Mouse (Mus musculus) CD4-positive helper T cell, adult 2 months (primary cell): ENCODE data around the gene Pik3c2b.
A peak's percentile ranks its signal among the peaks of the same experiment; 100 is the strongest.

ENCODE experiments used
- DNase-seq: peaks from one replicate; pipeline ENCODE4 v3.0.0-alpha.2; 2012; ENCODE audit warnings: low read depth, missing footprints, low spot score

Gene Pik3c2b

DNA sequence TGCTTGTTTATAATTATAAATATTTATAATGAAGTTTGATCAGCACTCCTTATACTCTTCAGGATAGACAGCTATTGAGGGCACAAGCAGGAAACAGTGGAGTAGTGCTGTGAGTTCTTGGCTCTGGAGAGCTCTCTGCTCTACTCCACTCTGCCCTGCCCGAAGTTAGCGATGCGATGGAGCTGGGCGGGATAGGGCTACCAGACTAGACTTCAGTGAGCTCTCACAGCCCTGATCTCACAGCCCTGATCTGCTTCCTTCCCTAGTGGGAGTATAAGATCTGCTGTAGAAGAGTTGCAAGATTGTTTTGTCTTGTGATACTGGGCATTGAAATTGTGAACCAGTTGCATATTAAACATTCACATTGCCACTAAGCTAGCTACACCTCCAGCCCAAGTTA is 89.4 kb downstream of the Pik3c2b start:
- DNase-seq: no peak

GRCm38 (mm10) chr1:133135808-133136207 is 90.3 kb downstream of the Pik3c2b start:
- DNase-seq: no peak

DNA sequence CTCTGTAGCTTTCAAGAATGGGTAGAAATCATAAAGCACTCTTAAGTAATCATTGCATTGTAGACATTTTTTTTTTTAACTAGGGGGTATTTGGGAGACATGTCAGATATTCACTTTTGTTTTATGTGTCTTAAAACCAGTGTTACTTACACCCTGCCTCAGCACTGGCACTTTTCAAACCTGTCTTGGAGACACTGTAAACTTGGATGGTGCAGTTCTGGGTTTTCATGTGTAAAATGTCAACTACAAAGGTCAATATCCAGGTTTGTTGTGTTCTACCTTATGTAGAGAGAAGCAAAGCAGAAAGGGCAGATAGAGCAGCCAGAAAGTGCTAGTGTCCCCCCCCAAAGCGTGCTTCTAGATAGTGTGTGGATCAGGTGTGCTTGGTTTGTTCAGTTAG is 92.9 kb downstream of the Pik3c2b start:
- DNase-seq: no peak

DNA sequence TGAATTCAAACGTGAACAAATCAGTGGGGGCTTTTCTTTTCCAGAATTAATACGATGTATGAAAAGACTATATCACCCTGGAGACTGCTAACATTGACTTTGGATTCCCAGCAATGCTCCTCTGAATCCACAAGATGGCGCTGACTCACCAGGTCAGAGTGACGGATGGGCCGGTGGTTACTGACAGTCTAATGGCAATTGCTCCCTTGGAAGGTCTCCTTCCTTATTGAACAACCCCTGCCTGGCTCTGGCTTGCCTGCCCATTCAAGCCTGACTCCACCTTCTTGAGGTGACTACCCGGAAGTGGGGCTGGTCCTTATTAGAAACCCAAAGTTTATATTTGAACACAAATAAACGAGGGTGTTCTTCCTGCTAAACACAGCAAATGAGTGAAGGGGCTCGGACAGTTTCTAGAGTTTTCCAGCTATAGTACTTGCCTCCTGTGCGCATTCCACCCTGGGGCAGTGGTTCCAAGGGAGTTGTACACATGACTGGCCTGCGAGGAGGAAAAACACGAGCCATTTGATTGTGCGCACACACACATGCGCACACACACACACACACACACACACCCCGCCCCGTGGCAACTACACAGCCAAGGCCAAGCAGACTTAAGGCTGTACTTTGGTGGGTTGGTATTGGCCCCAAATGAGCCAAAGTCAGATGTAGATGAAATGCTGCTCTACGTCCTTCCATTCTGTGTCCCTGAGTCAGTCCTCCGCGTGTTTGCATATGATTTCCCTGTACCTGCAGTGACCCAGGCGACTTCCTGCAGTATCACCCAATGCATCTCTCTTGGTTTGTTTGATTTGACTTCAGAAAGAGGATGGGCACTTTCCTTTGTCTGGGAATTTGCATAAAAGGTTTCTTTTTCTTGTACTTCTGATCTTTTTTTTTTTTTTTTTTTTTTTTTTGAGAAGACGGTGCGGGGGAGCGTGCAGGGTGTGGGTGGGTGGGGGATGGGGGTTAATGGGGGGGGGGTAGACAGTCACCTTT is 100.8 kb downstream of the Pik3c2b start:
- DNase-seq: peak; percentile 53

GRCm38 (mm10) chr1:133147324-133147723 is 101.9 kb downstream of the Pik3c2b start:
- DNase-seq: no peak

DNA sequence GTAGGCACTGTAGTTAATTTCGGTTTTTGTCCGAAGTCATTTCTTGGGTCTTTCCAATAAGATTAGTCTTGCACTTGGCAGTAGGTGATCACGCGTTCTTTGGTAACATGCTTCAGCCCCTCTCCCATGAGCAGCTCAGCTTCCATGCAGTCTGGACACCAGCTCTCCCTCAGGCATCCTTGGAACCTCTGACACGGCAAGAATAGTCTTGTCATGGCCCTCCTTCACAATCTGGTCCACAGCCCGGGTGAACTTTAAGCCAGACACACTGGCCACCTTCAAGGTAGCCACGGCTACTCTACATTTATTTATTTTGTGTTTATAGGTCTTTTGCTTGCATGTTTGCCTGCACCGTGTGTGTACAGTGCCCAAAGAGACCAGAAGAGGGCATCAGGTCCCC is 102.7 kb downstream of the Pik3c2b start:
- no peak for DNase-seq

- DNase-seq: no peak
Measured at GRCm38 (mm10) chr1:133150556-133150955, 105.1 kb downstream of the Pik3c2b start.

- DNase-seq: no peak
Measured at GRCm38 (mm10) chr1:133152213-133152612, 106.7 kb downstream of the Pik3c2b start.

- no peak for DNase-seq
Measured at GRCm38 (mm10) chr1:133155270-133155669, 109.8 kb downstream of the Pik3c2b start.
